Mouse (Mus musculus): ENCODE data around the gene Cd72.

- TF ChIP-seq CTCF (IDR thresholded peaks at IDR 0.05; ENCODE audit: extremely low read depth, insufficient read depth, low read length) (no peak), POLR2A (IDR thresholded peaks at IDR 0.05; ENCODE audit: extremely low read depth, insufficient read depth, low read length) (no peak)
These were observed 39.7 kb downstream of the Cd72 start for GRCm38 (mm10) chr4:43414761-43415160.
